Mouse (Mus musculus): Measurements from ENCODE around the gene Ust. TPM values are rescaled to one million over a fixed set of nuclear protein-coding genes. Genes with fewer than 3 reads are reported as not detected.

Ust gene
- polyA plus RNA-seq (2017; shearing (Covaris generic)) = 0.94 TPM

DNA sequence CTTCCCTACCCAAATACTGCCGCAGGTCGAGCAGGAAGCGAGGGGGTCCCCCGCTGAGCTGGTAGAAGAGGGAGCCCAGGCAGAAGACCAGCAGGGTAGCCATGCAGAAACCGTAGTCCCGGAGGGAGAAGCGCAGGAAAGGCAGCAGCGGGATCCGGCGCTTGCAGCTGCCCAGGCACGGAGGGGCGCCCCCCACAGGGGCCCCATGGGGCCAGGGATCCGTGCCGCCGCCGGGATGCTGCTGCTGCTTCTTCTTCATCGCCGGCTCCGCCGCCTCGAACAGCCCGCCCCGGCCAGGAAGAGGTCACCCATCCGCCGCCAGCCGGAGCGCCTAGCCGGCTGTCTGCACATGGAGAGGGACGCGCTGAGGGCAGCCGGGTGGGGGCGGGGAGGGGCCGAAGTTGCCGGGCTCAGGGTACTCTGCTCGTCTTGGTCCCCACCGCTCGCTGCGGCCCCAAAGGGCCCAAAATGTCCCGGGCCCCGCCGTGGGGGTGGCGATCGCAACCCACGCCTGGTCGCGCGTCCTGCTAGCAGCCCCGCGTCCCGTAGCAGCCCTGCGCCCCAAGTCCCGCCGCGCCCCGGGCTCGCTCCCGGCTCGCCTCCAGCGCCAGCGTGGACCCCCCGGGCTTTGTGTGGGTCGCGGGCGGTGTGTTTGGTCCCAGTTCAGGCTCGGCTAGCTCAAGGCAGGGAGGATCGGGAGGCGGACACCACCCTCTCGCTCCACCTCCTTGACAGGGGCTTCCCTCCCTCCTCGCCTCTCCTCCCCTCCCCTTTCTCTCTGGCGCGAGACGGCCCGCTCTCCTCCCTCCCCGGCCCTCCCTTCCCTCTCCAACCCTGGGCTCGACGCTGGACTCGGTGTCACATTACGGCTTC, at the start of gene Ust:
Ust (minus strand) TSS at position 685 of the 873 bp plus-strand sequence.

